Mouse (Mus musculus) forebrain, embryonic 16.5 days (tissue): ENCODE measurements around the gene Gbe1. TPM values are rescaled to one million over a fixed set of nuclear protein-coding genes. Genes with fewer than 3 reads are reported as not detected.

ENCODE experiments used
- ATAC-seq: fragments of 200-750 bp; cut with Nextera tagmentation; 2 replicates; pipeline ENCODE4 v1.8.0; 2017; ENCODE audit warnings: mild to moderate bottlenecking, moderate library complexity
- H3K27ac ChIP-seq: fragments of 300-500 bp; sonication (generic); 2 replicates; pipeline ENCODE4 v1.5.1; 2014; ENCODE audit warnings: low read length, control low read depth
- H3K27me3 ChIP-seq: fragments of 300-500 bp; sonication (generic); replicated peaks from 2 replicates; pipeline ENCODE4 v1.6.1; 2014; ENCODE audit warnings: low read length; ENCODE audit not compliant: control insufficient read depth, insufficient read depth
- H3K36me3 ChIP-seq: fragments of 300-500 bp; sonication (generic); 2 replicates; pipeline ENCODE4 v1.6.1; 2014; ENCODE audit not compliant: control insufficient read depth, insufficient read depth
- H3K4me1 ChIP-seq: fragments of 300-500 bp; sonication (generic); replicated peaks from 2 replicates; pipeline ENCODE4 v1.6.1; 2014; ENCODE audit warnings: low read length; ENCODE audit not compliant: control insufficient read depth, insufficient read depth
- H3K4me2 ChIP-seq: fragments of 300-500 bp; sonication (generic); 2 replicates; pipeline ENCODE4 v1.6.1; 2014; ENCODE audit warnings: mild to moderate bottlenecking, low read length, control low read depth
- H3K4me3 ChIP-seq: fragments of 300-500 bp; sonication (generic); replicated peaks from 2 replicates; pipeline ENCODE4 v1.5.1; 2014; ENCODE audit warnings: mild to moderate bottlenecking, low read length, control low read depth
- H3K9ac ChIP-seq: fragments of 300-500 bp; sonication (generic); replicated peaks from 2 replicates; pipeline ENCODE4 v1.6.1; 2014; ENCODE audit warnings: low read depth, low read length, control low read depth
- H3K9me3 ChIP-seq: fragments of 300-500 bp; sonication (generic); 2 replicates; pipeline ENCODE4 v1.6.1; 2016; ENCODE audit warnings: low read length; ENCODE audit not compliant: control insufficient read depth
- WGBS: fragments of 180-500 bp; shearing (Covaris S2); extraction: QIAGEN DNeasy Blood & Tissue Kit; methylation state at CpG from one replicate; pipeline ENCODE4 v1.1.7; 2014; 5-methylcytosine and 5-hydroxymethylcytosine counted together
- polyA plus RNA-seq: library from polyadenylated mRNA; unstranded; fragments of >200 nt; fragmentation: Nextera tagmentation; extraction: Ambion mirVana; gene quantifications from 2 replicates; pipeline ENCODE4 v1.2.1, GENCODE M21; 2015

The Gbe1 gene
- polyA plus RNA-seq, 1 experiment from 2014 or later: 11.8 TPM

GRCm38 (mm10) chr16:70350011-70350410 lies 36.3 kb downstream of the Gbe1 start:
- 0 out of 2 replicates have a peak, but pooled peaks cover 4% of the 10 kb centered on the region for H3K4me1 ChIP-seq
- H3K36me3 ChIP-seq: no peaks in the 10 kb centered on the region
- H3K27ac ChIP-seq: no peak overlapping the region
- H3K27me3 ChIP-seq: no peaks in the 10 kb centered on the region
- H3K4me3 ChIP-seq: no peak overlapping the region
- H3K9ac ChIP-seq: no peak overlapping the region
- ATAC-seq: no peak
- H3K4me2 ChIP-seq: no peak overlapping the region
- no peaks in the 10 kb centered on the region for H3K9me3 ChIP-seq
- WGBS: 84% methylated on average over 8 of the region's 8 CpGs

DNA sequence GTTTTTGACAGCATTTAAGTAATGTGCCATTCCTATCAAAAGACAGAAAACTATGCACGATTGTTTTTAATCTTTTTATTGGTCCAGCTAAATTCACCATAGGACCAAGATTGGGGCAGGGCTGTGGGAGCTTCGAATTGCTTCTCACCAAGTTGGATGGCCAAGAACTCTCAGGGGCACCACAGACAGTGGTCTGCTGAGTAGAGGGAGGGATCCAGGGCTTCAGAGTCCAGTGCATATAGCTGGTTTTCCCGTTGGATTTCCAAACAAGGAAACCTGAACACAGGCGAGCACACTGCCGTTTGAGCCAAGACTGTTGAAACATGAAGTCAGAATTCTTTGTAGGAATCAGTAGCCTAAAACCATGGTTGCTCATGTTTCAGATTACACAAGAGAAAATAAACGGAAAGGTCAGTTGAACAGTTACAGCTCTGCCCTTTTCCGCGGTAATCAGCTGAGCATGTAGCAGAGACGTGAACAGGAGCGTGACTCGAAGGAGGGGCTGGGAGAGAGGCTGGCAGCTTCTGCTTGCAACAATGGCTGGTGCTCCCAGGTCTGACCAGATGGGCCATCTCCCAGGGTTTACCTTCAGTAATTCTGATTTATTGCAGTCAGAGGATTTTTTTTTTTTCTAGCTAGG lies 38.0 kb downstream of the Gbe1 start:
- Histone ChIP-seq H3K9me3 (no peaks in the 10 kb centered on the region), H3K36me3 (no peaks in the 10 kb centered on the region), H3K4me3 (no peak overlapping the region), H3K27me3 (no peaks in the 10 kb centered on the region), H3K9ac (no peak overlapping the region), H3K27ac (no peak overlapping the region), H3K4me1 (no peaks in the 10 kb centered on the region), H3K4me2 (no peak overlapping the region)
- ATAC-seq: no peak
- 76% methylated on average over 11 of the region's 11 CpGs for WGBS

- Histone ChIP-seq H3K36me3 (no peaks in the 10 kb centered on the region), H3K4me2 (no peak overlapping the region), H3K9ac (no peak overlapping the region), H3K27me3 (no peaks in the 10 kb centered on the region), H3K9me3 (no peaks in the 10 kb centered on the region), H3K27ac (no peak overlapping the region), H3K4me1 (no peaks in the 10 kb centered on the region), H3K4me3 (no peak overlapping the region)
- no peak for ATAC-seq
- 41% methylated on average over 3 of the region's 3 CpGs for WGBS
These were observed 38.8 kb downstream of the Gbe1 start for GRCm38 (mm10) chr16:70352571-70352970.

- no peak overlapping the region for H3K4me2 ChIP-seq
These were observed 39.3 kb downstream of the Gbe1 start for GRCm38 (mm10) chr16:70353058-70353457.

DNA sequence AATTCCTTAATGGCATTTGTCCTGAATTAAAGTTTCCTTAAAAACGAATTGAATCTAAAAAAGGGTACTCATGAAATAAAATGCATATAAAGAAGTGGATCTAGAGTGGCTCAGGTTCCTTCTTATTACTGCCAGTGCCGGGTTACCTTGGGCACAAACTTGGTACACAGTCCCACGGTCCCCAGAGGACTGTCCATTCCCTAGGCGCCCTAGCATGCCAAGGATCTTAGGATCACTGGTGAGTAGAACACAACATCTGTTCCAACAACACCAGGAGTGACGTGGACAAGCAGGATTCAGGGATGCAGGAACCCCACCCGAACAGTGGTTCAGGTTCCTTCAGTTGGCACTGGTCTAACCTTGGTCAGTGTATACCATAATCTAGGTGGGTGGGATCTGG lies 44.6 kb downstream of the Gbe1 start:
- ATAC-seq: no peak
- peaks cover 10% of the 10 kb centered on the region; the same call in 1 of the 2 replicates for H3K9me3 ChIP-seq
- no peak overlapping the region for H3K4me2 ChIP-seq
- H3K4me3 ChIP-seq: no peak overlapping the region
- 94% methylated on average over 6 of the region's 6 CpGs for WGBS
- H3K4me1 ChIP-seq: no peaks in the 10 kb centered on the region
- H3K36me3 ChIP-seq: no peaks in the 10 kb centered on the region
- no peaks in the 10 kb centered on the region for H3K27me3 ChIP-seq
- H3K9ac ChIP-seq: no peak overlapping the region
- no peak overlapping the region for H3K27ac ChIP-seq

More at GRCm38 (mm10) chr16:70353058-70353457, 39.3 kb downstream of the Gbe1 start:
- Histone ChIP-seq H3K9me3 (no peaks in the 10 kb centered on the region), H3K36me3 (no peaks in the 10 kb centered on the region), H3K27me3 (no peaks in the 10 kb centered on the region), H3K27ac (no peak overlapping the region), H3K9ac (no peak overlapping the region), H3K4me3 (no peak overlapping the region), H3K4me1 (no peaks in the 10 kb centered on the region)
- ATAC-seq: no peak
- WGBS: 29% methylated on average over 2 of the region's 2 CpGs

DNA sequence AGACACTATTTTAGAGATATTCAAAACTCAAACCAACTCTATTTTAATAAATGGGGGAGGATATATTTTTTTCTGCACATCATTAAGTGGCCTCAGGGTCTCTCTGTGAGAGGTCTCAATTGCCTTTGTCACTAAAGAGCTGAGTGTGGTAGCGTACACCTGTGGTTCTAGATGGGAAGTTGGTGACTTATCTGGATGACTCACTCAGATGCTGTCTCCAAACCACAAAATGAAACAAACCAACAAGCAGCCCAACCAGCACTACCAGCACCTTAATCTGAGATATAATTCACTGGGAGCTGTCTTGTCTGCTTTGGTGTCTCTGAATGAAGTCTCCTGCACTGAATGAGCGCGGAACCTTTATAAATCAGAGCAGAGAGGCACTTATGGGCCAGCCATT lies 51.5 kb downstream of the Gbe1 start:
- Histone ChIP-seq H3K27ac (no peak overlapping the region), H3K27me3 (no peaks in the 10 kb centered on the region), H3K4me3 (no peak overlapping the region), H3K4me1 (no peaks in the 10 kb centered on the region), H3K4me2 (no peak overlapping the region), H3K9me3 (0 out of 2 replicates have a peak, but pooled peaks cover 6% of the 10 kb centered on the region), H3K36me3 (no peaks in the 10 kb centered on the region), H3K9ac (no peak overlapping the region)
- ATAC-seq: no peak
- WGBS: 96% methylated on average over 3 of the region's 3 CpGs

DNA sequence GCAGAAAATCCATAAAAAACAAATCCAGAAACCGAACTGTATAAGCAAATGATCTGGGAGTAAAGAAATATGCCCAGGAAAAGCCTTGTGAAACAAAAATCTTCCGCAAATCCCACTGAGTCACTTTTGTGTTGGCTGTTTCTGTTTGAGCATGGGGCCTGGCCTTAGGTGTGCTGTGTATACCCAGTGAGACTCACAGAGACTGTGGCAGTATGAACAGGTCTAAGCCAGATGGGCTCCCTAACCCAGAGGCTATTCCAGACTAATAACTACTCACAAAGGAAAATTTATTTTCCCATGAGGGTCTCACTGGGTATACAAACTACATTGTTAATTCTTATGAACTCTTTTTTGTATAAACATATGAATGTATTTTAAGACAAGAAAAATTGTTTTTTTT lies 67.3 kb downstream of the Gbe1 start:
- no peaks in the 10 kb centered on the region for H3K27me3 ChIP-seq
- 94% methylated on average over 2 of the region's 2 CpGs for WGBS
- no peaks in the 10 kb centered on the region for H3K36me3 ChIP-seq
- ATAC-seq: no peak
- H3K9ac ChIP-seq: no peak overlapping the region
- H3K4me2 ChIP-seq: no peak overlapping the region
- H3K27ac ChIP-seq: no peak overlapping the region
- no peaks in the 10 kb centered on the region for H3K4me1 ChIP-seq
- no peaks in the 10 kb centered on the region for H3K9me3 ChIP-seq
- H3K4me3 ChIP-seq: no peak overlapping the region

DNA sequence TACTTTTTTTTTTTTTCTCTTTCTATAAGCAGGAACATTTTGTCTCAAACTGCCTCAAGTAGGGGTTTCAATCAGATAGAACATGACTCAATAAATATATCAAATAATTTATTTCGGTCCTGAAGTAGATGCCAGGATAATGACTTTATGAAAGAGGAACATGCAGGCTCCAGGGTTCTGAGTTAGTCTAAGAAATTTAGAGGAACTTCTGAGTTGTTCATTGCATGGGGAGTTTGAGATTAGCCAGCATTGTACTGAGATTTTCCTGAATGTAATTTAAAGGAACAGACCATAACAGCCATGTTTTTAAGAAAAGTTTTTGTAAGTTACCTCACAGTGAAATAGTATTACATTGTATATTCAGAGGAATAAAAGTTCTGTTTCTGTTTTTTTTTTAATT lies 71.7 kb downstream of the Gbe1 start:
- 93% methylated on average over 1 of the region's 1 CpGs for WGBS
- H3K36me3 ChIP-seq: no peaks in the 10 kb centered on the region
- H3K4me3 ChIP-seq: no peak overlapping the region
- H3K9ac ChIP-seq: no peak overlapping the region
- H3K9me3 ChIP-seq: no peaks in the 10 kb centered on the region
- H3K27ac ChIP-seq: no peak overlapping the region
- H3K4me1 ChIP-seq: no peaks in the 10 kb centered on the region
- H3K4me2 ChIP-seq: no peak overlapping the region
- no peaks in the 10 kb centered on the region for H3K27me3 ChIP-seq
- no peak for ATAC-seq

DNA sequence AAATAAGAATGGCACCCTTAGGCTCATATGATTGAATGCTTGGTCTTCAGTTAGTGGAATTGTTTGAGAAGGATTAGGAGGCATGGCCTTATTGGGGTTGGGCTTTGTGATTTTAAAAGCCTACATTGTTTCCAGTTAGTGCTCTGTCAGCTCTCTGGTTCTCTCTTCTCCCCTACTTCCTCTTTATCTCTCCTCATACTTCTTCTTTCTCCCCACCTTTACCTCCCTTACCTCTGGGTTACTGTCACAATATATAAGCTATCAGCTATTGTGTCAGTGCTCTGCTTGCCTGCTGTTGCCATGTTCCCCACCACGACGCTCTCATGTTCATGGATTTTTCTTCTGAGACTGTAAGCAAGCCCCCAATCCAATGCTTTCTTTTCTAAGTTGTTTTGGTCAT lies 73.6 kb downstream of the Gbe1 start:
- no peak overlapping the region for H3K27ac ChIP-seq
- 93% methylated on average over 2 of the region's 2 CpGs for WGBS
- no peak for ATAC-seq
- no peaks in the 10 kb centered on the region for H3K9me3 ChIP-seq
- H3K9ac ChIP-seq: no peak overlapping the region
- H3K4me3 ChIP-seq: no peak overlapping the region
- no peaks in the 10 kb centered on the region for H3K27me3 ChIP-seq
- no peak overlapping the region for H3K4me2 ChIP-seq
- H3K36me3 ChIP-seq: no peaks in the 10 kb centered on the region
- no peaks in the 10 kb centered on the region for H3K4me1 ChIP-seq

- Histone ChIP-seq H3K4me3 (no peak overlapping the region), H3K4me1 (no peaks in the 10 kb centered on the region), H3K27me3 (no peaks in the 10 kb centered on the region), H3K9me3 (no peaks in the 10 kb centered on the region), H3K4me2 (no peak overlapping the region), H3K27ac (no peak overlapping the region), H3K9ac (no peak overlapping the region), H3K36me3 (no peaks in the 10 kb centered on the region)
- WGBS: 90% methylated on average over 3 of the region's 3 CpGs
- no peak for ATAC-seq
These were observed 81.5 kb downstream of the Gbe1 start for GRCm38 (mm10) chr16:70395276-70395675.
